Mouse (Mus musculus) granulocyte monocyte progenitor cell, adult 5-6 weeks (primary cell): ENCODE data around the gene Gm17387. TPM values are rescaled to one million over a fixed set of nuclear protein-coding genes. Genes with fewer than 3 reads are reported as not detected.

ENCODE experiments used
- ATAC-seq: replicated peaks from 2 replicates; pipeline ENCODE4 v1.8.0; 2016; ENCODE audit warnings: mild to moderate bottlenecking, moderate TSS enrichment, inconsistent platforms; ENCODE audit not compliant: poor library complexity, severe bottlenecking
- total RNA-seq, 2 experiments: library from RNA; stranded (forward) in 1 of 2; stranded (reverse) in 1 of 2; fragments of 200-712, 200-1000 nt in 1 of 2; fragments of >200 nt in 1 of 2; fragmentation: Nextera tagmentation in 1 of 2; gene quantifications; 2 replicates each; pipeline ENCODE4 v1.2.3; 2014 to 2017

Gene Gm17387
- total RNA-seq, 2 experiments from 2014 or later = not detected

GRCm38 (mm10) chr7:141046931-141047580 is 18.1 kb downstream of the Gm17387 start:
- ATAC-seq = 0 out of 2 replicates have a peak, but pooled peaks have one; percentile 8

GRCm38 (mm10) chr7:141047581-141048225 is 18.8 kb downstream of the Gm17387 start:
- no peak for ATAC-seq

DNA sequence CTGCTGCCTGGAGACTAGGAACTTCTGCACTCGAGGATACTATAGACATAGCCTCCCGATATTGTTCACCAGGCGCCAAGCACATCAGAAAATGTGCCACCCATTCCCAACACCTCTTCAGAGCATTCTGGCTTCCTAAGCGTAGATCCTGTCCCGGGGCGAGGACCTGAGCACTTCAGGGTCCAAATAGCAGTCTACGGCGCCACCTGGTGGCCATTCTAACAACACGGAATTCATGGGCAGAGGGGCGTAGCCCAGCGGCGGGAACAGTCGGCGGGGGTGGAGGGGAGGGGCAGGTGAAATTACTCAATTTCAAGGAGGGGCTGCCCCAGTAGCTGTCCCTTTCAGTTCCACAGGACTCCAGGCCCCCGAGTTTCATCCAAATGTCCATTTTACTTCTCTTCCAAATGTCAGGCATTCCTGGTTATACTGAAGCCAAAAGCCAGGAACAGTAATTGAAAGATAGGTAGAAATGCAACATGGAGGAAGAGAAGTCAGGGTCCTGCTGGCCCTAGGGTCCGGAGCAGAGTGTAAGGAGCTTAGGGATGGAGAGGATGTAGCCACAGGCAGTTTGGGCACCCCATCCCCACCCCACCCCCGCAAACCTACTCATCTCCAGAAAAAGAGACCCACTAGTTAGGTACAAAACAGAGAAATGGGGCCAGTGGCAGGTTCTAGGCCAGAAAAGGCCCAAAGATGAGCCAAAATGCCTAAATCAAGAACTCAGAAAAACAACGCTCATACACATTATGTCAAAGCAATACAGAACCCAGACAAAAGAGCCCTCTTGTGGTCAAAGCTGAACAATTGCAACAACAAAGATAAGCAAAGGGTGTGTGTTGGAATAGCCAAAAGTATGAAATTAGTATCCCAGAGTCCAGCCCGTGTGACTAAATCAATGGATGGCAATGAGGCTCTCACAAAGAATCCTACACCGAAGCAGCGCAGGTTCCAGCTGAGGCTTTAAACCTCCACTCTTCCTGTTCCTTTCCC is 19.6 kb downstream of the Gm17387 start:
- peak; percentile 96 for ATAC-seq

DNA sequence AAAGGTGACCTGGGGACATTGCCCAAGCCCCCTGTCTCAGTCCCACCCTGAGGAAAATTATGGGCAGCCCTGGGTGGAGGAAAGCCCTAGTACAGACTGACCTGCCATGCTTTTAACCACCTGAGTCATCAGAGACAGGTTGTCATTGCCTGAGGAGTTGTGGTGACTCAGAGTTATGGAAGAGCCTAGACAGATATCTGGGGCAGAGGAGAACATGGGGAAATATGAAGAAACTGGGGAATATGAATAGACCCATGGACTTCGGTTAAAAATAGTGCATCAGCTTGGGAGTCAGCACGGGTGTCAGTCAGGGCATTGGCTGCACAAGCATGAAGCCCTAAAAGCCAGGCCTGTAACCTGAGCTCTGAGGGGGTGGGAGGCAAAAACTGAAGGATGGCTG is 20.4 kb downstream of the Gm17387 start:
- no peak for ATAC-seq

DNA sequence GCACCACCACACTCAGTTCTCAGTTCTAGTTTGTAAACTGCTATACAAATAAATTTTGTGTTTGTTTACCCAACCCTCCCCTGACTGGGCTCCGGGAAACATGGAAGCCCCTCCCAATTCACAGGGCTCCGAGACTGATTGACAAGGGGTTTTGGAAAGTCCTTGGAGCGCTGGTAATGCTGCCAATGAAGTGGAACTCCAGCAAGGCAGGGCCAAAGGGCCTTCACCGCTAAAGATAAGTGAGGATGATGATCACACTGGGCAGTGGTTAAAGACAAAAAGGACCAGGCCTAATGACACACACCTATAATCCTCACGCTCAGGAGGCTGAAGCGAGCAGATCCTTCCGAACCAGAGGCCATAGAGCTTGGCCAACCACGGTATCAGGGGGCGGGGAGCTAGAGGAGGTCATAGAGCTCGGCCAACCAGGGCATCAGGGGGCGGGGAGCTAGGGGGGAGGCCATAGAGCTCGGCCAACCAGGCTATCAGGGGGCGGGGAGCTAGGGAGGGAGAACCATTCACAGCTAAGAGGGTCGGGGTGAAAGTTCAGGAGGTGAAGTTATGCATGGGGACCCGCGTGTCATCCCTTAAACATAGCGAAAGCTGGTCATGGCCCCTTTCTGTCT is 22.2 kb downstream of the Gm17387 start:
- no peak for ATAC-seq

DNA sequence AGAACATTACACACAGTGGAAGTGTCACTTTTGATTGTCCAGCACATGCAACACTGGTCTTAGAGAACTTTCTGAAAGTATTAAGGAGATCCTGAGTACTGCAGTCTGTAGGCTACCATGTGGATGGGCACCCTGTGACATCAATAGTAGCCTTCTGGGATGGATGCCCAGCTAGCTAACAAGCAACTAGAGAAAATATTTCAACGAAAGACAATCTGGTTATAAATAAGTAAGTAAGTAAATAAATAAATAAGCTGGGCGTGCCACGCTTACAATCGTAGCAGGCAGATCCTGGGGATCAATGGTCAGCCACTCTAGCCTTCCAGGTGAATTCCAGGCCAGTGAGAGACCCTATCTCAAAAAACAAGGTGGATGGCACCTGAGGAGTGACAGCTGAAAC is 23.1 kb downstream of the Gm17387 start:
- no peak for ATAC-seq

DNA sequence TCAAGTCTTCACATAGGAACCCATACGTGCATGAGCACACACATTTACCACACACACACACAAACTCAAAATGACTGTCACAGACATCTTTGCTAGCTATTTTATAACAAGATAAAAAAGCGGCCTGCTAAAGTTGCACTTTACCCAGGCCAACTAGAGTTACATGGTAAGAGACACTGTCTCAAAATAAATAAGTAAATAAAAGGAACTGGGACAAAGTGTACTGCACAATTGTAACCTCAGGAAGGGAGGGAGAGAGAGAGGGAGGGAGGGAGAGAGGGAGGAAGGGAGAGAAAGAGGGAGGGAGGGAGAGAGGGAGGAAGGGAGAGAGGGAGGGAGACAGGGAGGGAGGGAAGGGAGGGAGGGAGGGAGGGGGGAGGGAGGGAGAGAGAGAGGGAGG is 23.5 kb downstream of the Gm17387 start:
- no peak for ATAC-seq

- no peak for ATAC-seq
These were observed 26.9 kb downstream of the Gm17387 start for GRCm38 (mm10) chr7:141055785-141056184.

DNA sequence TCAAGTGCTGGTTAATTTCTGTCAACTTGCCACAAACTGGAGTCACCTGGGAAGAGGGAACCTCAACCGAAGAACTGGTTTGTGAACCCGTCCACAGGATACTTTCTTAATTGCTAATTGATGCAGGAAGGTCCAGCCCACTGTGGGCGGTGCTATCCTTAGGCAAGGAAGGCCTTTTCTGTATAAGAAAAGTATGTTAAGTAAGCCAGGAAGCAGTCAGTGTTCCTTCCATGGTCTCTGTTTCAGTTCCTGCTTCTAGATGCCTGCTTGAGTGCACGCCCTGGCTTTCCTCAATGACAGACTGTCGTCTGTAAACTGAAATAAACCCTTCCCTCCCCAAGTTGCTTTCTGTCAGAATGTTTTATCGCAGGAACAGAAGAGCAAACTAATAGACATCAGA is 28.0 kb downstream of the Gm17387 start:
- ATAC-seq = peak; percentile 86

- ATAC-seq = no peak
These were observed 28.6 kb downstream of the Gm17387 start for GRCm38 (mm10) chr7:141057541-141057940.

DNA sequence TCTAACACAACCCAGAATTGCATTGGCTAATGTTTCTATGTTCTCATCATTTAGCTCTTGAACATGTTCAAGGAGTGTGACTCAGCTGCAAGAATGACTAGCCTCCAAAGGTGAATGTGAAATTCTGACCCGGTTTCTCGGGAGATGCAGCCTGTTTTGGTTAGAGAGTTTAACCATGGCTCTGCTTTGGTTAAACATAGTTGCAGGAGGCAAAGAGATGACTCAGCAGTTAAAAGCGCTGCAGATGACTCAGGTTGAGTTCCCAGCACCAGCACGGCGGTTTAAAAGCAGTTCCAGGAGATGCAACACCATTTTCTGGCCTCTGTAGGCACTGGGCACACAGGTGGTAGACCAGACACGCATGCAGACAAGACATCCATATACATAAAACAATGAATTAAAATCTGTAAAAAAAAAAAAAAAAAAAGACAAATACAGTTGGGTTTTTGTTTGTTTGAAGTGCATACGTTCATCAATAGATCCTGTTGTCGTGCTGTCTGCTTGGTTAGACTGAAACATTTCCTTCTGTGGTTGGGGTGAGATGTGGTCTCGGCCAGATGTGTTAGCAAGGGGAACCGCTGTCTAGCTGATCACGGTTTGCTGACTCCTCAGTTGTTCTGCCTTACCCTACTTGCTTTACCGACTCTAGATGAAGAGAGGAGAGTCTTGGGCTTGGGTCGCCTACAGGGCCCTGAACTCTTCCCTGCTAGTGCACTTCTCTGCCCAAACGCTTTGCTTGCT is 29.8 kb downstream of the Gm17387 start:
- no peak for ATAC-seq

DNA sequence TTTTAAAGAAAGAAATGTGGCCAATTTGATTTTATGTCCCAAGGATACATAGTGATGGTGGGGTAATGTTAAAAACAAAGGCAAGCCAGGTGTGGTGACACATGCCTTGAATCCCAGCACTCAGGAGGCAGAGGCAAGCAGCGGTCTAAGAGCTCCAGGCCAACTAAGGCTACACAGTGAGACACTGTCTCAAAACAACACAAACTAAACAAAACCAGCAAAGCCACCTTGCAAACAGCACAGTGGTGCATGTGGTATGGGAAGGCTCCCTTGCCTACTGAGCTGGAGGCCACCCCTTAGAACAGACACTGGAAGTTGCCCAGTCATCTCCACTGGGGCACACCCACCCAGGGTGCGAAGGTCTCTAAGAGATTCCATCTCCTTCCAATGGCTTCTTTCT is 31.0 kb downstream of the Gm17387 start:
- no peak for ATAC-seq

GRCm38 (mm10) chr7:141060426-141061242 is 31.7 kb downstream of the Gm17387 start, which contains the start of gene B4galnt4:
TSS of gene B4galnt4 (plus strand) at chr7:141061104.
- ATAC-seq = peak; percentile 28

- ATAC-seq = no peak
These were observed 32.4 kb downstream of the Gm17387 start for GRCm38 (mm10) chr7:141061269-141061692.

DNA sequence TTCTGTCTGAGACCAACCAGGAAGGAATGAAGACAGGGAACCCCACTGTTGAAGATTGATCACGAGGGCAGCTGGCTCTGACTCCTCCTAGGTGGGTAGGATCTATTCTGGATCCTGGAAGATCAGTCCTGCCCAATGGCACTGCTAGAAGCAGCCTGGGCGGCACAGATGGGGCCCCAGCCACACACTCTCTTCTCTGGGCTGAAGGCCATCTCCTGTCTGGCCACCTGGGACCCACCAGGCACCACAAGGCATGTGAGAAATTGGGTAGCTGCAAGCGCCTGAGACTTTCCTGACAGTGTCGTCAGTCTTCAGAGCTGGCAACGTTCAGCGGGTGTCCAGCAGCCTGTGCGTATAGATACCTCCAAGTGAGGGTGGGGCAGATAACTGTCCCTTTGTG is 33.6 kb downstream of the Gm17387 start:
- ATAC-seq = no peak

GRCm38 (mm10) chr7:141063353-141063752 is 34.4 kb downstream of the Gm17387 start:
- no peak for ATAC-seq

- peak; percentile 80 for ATAC-seq
These were observed 35.2 kb downstream of the Gm17387 start for GRCm38 (mm10) chr7:141064175-141064574.

DNA sequence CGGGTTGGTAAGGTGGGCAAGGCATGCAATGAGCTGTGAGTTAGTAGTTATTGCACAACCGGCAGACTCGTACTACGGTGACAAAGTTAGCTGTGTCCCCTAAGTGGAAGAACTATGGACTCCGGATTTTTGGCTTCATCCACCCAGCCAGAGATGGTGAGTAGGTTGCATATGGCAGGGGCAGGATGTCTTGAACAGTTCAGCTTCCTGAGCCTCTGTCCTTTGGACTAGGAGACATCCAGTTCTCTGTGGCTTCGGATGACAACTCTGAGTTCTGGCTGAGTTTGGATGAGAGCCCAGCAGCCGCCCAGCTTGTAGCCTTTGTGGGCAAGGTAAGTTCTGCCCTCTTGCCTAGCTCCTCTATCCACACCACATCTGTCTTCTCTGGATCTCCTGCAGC is 35.6 kb downstream of the Gm17387 start:
- peak; percentile 39 for ATAC-seq

DNA sequence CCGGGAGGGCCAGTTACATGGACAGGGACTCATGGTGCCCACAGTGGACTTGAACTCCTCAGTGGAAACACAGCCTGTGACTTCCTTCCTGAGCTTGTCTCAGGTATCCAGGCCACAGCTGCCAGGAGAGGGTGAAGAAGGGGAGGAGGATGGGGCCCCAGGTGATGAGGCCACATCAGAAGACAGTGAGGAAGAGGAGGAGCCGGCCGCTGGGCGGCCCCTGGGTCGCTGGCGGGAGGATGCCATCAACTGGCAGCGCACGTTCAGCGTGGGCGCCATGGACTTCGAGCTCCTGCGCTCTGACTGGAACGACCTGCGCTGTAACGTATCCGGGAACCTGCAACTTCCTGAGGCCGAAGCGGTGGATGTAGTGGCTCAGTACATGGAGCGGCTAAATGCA is 39.4 kb downstream of the Gm17387 start:
- ATAC-seq = no peak
